Mouse (Mus musculus) bone marrow, adult 2 months (tissue): ENCODE data around the gene Gtf3a. TPM values are rescaled to one million over a fixed set of nuclear protein-coding genes. Genes with fewer than 3 reads are reported as not detected.
"Not testable (repeated sequence)": the region's sequence is repeated elsewhere in the genome, so short reads cannot be mapped to it uniquely, and the experiment has no call there.

Experiments
- H3K27ac ChIP-seq: fragments of 200-500 bp; 2 replicates; pipeline ENCODE4 v1.5.1; 2012; ENCODE audit warnings: low read depth, mild to moderate bottlenecking, control low read depth, inconsistent platforms, low read length; ENCODE audit not compliant: control insufficient read depth, poor library complexity, insufficient read depth
- H3K4me1 ChIP-seq: fragments of 200-500 bp; 2 replicates; pipeline ENCODE4 v1.6.1; 2011; ENCODE audit warnings: low read length; ENCODE audit not compliant: control insufficient read depth, insufficient read depth
- H3K4me3 ChIP-seq: fragments of 200-500 bp; replicated peaks from 2 replicates; pipeline ENCODE3; 2011; ENCODE audit warnings: mild to moderate bottlenecking, low read depth, low read length, control low read depth; ENCODE audit not compliant: control insufficient read depth
- CTCF ChIP-seq: fragments of 200-500 bp; IDR thresholded peaks from 2 replicates; pipeline ENCODE4 v1.5.1; 2011; ENCODE audit warnings: low read length, control low read depth; ENCODE audit not compliant: control insufficient read depth, insufficient read depth
- POLR2A ChIP-seq: fragments of 200-500 bp; IDR thresholded peaks from 2 replicates; pipeline ENCODE4 v1.6.1; 2011; ENCODE audit warnings: low read depth, mild to moderate bottlenecking, control low read depth, low read length, borderline replicate concordance; ENCODE audit not compliant: control insufficient read depth
- WGBS: fragments of 180-500 bp; shearing (Covaris S2); methylation state at CpG from one replicate; pipeline ENCODE4 v1.1.7; 2018; 5-methylcytosine and 5-hydroxymethylcytosine counted together
- polyA plus RNA-seq: library from polyadenylated mRNA; stranded (reverse); fragments of >200 nt; gene quantifications from 2 replicates; pipeline ENCODE4 v1.2.4, GENCODE M21; 2011; ENCODE audit warnings: low replicate concordance; ENCODE audit not compliant: missing spikeins, insufficient read depth, insufficient read length

Gene Gtf3a
- polyA plus RNA-seq, 1 experiment, result 19.4 TPM

DNA sequence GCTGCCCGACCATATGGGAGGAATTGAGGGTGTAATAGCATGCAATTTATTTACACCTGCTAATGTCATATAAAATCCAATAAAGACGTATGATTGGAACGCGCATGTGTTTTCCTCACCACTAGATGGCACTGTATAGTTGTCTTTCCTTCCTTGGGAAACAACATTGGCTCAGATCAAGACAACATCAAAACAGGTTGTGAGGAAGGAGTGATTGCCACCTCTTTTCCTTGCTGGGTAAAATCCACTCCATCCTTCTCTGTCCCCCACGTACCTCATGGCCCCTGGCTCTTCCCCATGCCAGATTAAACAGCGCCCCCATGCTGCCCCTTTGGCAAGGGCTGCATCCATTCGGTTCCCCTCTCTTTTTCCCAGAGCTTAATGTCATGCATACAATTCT lies 8.2 kb upstream of the Gtf3a start:
- 18% methylated on average over 7 of the region's 7 CpGs for WGBS
- TF ChIP-seq CTCF (peak; percentile 33; the same call in 1 of the 2 replicates), POLR2A (no peak)
- no peak overlapping the region for H3K27ac ChIP-seq
- H3K4me1 ChIP-seq, result no peaks in the 10 kb centered on the region
- no peak overlapping the region for H3K4me3 ChIP-seq

DNA sequence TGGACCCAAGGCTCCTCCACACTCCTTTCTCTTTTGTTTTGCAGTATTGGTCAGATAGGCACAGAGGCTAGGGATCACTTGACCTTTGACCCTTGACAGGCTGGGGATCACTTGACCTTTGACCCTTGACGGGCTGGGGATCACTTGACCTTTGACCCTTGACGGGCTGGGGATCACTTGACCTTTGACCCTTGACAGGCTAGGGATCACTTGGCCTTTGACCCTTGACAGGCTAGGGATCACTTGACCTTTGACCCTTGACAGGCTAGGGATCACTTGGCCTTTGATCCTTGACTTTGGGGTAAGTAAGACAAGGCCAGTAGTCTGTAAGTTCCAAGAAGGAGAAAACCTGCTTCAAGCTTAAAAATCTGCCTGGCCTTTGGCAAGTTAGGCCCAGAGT lies 6.5 kb upstream of the Gtf3a start:
- WGBS, result 75% methylated on average over 2 of the region's 2 CpGs
- not testable (repeated sequence) for H3K4me3 ChIP-seq

DNA sequence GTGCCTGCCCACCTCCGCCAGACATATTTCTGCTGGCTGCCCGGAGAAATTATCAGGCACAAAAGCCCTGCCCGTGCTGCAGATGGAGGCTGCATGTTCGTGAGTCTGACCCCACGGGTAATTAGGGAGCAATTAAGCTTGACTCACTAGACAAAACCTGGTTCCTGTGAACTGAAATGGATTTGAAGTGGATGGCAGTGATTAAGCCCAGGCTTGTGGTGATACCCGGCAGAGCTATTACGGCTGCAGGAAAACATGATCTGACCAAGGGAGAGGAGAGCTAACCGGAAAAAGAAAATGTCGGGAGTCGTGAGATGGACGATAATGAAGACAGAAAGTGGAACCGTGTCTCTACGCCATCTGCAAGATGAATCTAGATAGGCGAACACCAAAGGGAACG lies 5.5 kb upstream of the Gtf3a start:
- Histone ChIP-seq H3K4me1 (no peaks in the 10 kb centered on the region), H3K27ac (no peak overlapping the region), H3K4me3 (no peak overlapping the region)
- WGBS, result 85% methylated on average over 15 of the region's 15 CpGs
- TF ChIP-seq CTCF (no peak), POLR2A (no peak)

More for the DNA sequence above, 6.5 kb upstream of the Gtf3a start:
- not testable (repeated sequence) for H3K4me1 ChIP-seq, H3K27ac ChIP-seq

DNA sequence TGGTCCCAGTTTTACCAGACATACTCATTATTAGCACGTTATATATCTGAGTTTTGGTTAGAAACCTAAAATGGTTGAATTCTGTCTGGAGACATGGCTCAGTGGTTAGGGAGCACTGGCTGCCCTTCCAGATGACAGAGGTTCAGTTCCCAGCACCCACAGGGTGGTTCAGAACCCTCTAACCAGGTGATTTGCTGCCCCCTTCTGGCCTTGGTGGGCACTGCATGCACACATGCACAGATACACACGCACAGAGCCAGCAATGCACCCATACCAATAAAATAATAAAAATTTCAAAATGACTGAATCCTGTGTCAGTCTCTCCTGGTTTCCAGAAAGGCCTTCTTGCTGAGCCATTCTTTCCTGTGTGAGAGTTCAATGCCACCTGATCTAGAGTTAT lies 3.9 kb upstream of the Gtf3a start:
- no peaks in the 10 kb centered on the region; the same call in 1 of the 2 replicates for H3K4me1 ChIP-seq
- 90% methylated on average over 2 of the region's 2 CpGs for WGBS
- no peak overlapping the region for H3K27ac ChIP-seq
- TF ChIP-seq POLR2A, result no peak
- TF ChIP-seq CTCF, result peak; percentile 31; the same call in 1 of the 2 replicates
- no peak overlapping the region for H3K4me3 ChIP-seq

DNA sequence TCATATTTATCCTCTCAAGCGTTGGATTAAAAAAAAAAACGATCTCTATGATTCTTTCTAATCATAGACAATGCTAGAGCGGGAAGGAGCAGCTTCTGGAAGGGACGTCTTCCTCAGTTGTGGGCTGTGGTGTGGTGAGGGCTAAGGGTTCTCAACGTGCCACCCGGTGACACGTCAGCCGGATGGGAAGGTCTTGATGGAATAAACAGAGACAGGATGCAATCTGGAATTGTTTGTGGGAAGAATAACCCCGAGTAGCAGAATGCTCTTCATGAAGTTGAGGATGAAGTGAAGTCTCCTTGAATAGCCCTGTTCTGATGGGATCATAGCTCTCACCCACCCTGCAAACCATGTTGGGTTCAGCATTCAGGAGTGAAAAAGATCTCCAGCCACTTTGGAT lies 1.8 kb upstream of the Gtf3a start:
- WGBS, result 85% methylated on average over 9 of the region's 9 CpGs
- no peaks in the 10 kb centered on the region; the same call in 1 of the 2 replicates for H3K4me1 ChIP-seq
- no peak overlapping the region for H3K4me3 ChIP-seq
- TF ChIP-seq POLR2A (no peak), CTCF (no peak)
- H3K27ac ChIP-seq, result no peak overlapping the region

DNA sequence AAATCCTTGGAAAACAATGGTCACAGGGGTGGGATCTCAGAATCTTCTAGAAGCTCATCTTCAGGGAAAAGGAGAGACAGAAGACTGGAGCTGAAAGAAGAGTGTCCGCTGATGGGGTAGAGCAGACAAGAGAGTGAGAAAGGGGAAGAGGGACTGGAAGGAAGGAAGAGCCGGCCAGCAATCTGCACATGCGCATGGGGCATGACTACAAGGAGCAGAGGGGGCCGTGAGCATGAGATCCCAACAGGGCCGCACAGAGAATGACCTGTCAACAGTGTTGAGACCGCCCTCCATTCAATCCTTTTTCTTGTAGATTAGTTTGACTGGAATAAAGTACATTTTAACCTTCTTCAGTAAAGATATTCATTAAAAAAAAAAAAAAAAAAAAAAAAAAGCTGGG lies 960 bp upstream of the Gtf3a start:
- TF ChIP-seq CTCF, result no peak
- TF ChIP-seq POLR2A, result no peak
- Histone ChIP-seq H3K4me3 (no peak overlapping the region), H3K4me1 (no peaks in the 10 kb centered on the region; the same call in 1 of the 2 replicates), H3K27ac (no peak overlapping the region)
- WGBS, result 38% methylated on average over 6 of the region's 6 CpGs

DNA sequence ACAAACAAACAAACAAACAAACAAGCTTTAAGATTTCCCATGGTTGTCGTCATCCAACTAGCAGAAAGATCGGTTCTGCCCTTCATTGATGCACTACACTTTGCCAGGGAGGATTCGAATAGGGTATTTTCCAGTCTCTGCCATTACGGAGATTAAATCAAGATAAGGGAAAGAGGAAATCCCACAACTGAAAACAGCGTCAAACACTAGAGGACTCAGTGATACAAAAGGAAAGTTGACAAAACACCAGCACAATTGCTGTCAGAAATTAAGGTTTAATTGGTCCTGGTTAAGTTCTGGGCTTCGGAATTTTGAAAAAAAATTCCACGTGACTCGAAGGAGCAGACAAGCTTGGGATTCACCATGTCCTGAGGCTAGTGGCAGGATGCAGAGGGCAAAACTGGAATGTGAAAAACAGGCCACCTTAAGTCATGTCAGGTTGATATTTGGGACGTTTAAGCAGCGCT lies 383 bp upstream of the Gtf3a start:
- H3K27ac ChIP-seq, result peak overlapping the region; percentile 56
- H3K4me1 ChIP-seq, result no peaks in the 10 kb centered on the region; the same call in 1 of the 2 replicates
- TF ChIP-seq CTCF (no peak), POLR2A (no peak)
- 10% methylated on average over 10 of the region's 10 CpGs for WGBS
- peak overlapping the region; percentile 93 for H3K4me3 ChIP-seq

DNA sequence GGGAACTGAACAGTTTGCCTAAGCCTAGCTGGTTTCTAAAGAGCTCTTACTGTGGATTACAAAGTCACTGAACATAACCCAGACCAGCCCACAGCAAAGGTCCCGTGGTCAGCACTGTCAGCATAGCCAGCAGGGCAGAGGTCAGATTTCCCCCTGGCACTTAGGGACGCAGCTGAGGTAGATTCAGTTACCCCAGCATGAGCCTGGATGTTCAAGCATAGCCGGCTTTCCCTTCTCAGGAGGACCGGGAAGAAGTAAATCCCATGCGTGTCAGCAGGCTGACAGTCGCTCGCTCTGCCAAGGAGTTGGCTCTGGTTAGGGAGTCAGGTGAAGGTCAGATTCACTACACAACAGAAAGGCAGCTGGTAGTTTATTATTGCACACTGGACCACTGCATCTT lies 6.1 kb downstream of the Gtf3a start:
- no peak for TF ChIP-seq CTCF
- no peak for TF ChIP-seq POLR2A
- H3K27ac ChIP-seq, result no peak overlapping the region
- 94% methylated on average over 7 of the region's 7 CpGs for WGBS
- no peaks in the 10 kb centered on the region for H3K4me1 ChIP-seq
- H3K4me3 ChIP-seq, result no peak overlapping the region

DNA sequence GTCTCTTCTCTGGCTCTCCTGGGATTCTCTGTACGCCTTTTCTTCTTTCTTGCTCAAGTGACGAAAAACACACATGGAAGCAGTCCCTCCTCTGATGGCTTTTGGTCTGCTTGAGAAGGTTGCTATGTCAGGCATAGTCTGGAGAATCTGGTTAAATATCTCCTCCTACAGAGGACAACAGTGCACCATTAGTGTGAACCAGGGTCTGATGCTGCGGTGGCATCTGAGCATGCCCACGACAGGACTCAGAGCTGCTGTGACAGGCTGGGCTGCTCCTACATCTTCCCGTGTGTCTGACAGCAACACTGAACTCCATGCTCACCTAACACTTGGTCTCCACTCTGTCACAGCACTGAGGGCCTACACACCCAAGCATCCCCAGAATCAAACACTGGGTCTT lies 7.2 kb downstream of the Gtf3a start:
- no peak for TF ChIP-seq POLR2A
- TF ChIP-seq CTCF, result no peak
- H3K27ac ChIP-seq, result no peak overlapping the region
- H3K4me3 ChIP-seq, result no peak overlapping the region
- no peaks in the 10 kb centered on the region for H3K4me1 ChIP-seq
- WGBS, result 87% methylated on average over 5 of the region's 5 CpGs
